Mouse (Mus musculus) kidney, embryonic 14.5 days (tissue): Measurements from ENCODE around the gene Klhl5. TPM values are rescaled to one million over a fixed set of nuclear protein-coding genes. Genes with fewer than 3 reads are reported as not detected.

Source experiments
- ATAC-seq: fragments of 200-750 bp; cut with Nextera tagmentation; 2 replicates; pipeline ENCODE4 v1.8.0; 2017; ENCODE audit warnings: moderate number of reproducible peaks, mild to moderate bottlenecking, moderate TSS enrichment, moderate library complexity; ENCODE audit not compliant: low FRiP score, low TSS enrichment
- H3K27ac ChIP-seq: fragments of 300-500 bp; sonication (generic); 2 replicates; pipeline ENCODE4 v1.5.1; 2014; ENCODE audit warnings: low read depth, mild to moderate bottlenecking, low read length, moderate library complexity, mixed read lengths
- H3K27me3 ChIP-seq: fragments of 300-500 bp; sonication (generic); 2 replicates; pipeline ENCODE4 v1.6.1; 2014; ENCODE audit warnings: mild to moderate bottlenecking, low read length; ENCODE audit not compliant: control insufficient read depth, insufficient read depth
- H3K36me3 ChIP-seq: fragments of 300-500 bp; sonication (generic); 2 replicates; pipeline ENCODE4 v1.6.1; 2014; ENCODE audit warnings: low read length, mixed read lengths; ENCODE audit not compliant: control insufficient read depth, insufficient read depth
- H3K4me1 ChIP-seq: fragments of 300-500 bp; sonication (generic); 2 replicates; pipeline ENCODE4 v1.6.1; 2014; ENCODE audit warnings: low read length, mixed read lengths; ENCODE audit not compliant: control insufficient read depth, insufficient read depth
- H3K4me2 ChIP-seq: fragments of 300-500 bp; sonication (generic); replicated peaks from 2 replicates; pipeline ENCODE4 v1.6.1; 2014; ENCODE audit warnings: low read depth, mild to moderate bottlenecking, low read length
- H3K4me3 ChIP-seq: fragments of 300-500 bp; sonication (generic); 2 replicates; pipeline ENCODE4 v1.5.1; 2014; ENCODE audit warnings: mild to moderate bottlenecking, low read length
- H3K9ac ChIP-seq: fragments of 300-500 bp; sonication (generic); 2 replicates; pipeline ENCODE4 v1.6.1; 2014; ENCODE audit warnings: low read depth, mild to moderate bottlenecking, low read length, moderate library complexity
- H3K9me3 ChIP-seq: fragments of 300-500 bp; sonication (generic); 2 replicates; pipeline ENCODE4 v1.6.1; 2016; ENCODE audit warnings: low read length; ENCODE audit not compliant: control insufficient read depth
- WGBS: fragments of 180-500 bp; shearing (Covaris S2); extraction: QIAGEN DNeasy Blood & Tissue Kit; methylation state at CpG from one replicate; pipeline ENCODE4 v1.1.7; 2014; 5-methylcytosine and 5-hydroxymethylcytosine counted together
- polyA plus RNA-seq: library from polyadenylated mRNA; unstranded; fragments of >200 nt; fragmentation: Nextera tagmentation; extraction: Ambion mirVana; gene quantifications from 2 replicates; pipeline ENCODE4 v1.2.1, GENCODE M21; 2014

Gene Klhl5
- 16.1 and 22.4 TPM in 2 replicates for polyA plus RNA-seq

DNA sequence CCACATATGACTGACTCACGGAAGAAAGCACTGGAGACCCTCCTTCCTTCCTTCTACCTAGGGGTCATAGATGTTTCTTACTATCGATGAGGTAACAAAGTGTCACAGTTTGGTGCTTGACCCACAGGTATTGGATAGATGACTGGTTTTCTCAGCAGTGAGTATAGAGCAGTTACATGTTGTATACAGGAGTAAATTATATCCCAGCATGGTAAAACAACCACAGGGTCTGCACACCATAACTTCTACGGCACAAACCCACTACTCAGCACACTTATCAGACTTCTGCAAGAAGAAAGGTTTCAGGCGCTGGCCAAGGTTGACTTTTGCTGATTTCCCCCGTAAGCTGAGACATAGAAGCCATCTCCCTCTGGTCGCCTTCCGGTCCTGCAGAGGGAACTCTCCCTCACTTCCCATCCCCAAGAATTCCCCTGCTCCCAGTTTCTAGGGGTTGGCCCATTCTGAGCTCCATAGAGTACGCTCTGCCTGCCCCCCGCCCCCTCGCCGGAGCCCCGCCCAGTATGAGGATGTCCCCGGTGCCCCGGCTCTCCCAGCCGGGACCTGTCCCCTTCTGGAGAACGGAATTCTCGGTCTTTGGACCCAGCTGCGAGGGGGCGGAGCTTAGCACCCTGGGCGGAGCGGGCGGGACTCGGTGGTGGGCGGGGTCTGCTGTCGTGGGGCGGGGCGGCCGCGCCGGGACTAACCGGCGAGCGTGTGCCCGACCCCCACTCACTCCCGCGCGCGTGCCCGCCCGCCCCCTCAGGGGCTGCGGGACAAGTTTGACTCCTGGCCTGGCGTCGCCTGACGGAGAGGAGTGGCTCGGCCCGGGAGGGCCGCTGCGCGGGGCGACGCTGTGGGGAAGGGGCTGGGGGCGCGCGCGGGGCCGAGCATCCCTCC lies at the start of gene Klhl5:
Gene Klhl5 (plus strand): TSS at position 664 of the 897 bp plus-strand sequence.
- Histone ChIP-seq H3K4me2 (peak within 1 kb of the TSS; percentile 54), H3K4me1 (0 out of 2 replicates have a peak, but pooled peaks cover 3% of the 10 kb centered on the region), H3K9me3 (no peaks in the 10 kb centered on the region), H3K27ac (peak within 1 kb of the TSS; percentile 81), H3K4me3 (peak within 1 kb of the TSS; percentile 73), H3K27me3 (no peaks in the 10 kb centered on the region), H3K36me3 (no peaks in the 10 kb centered on the region), H3K9ac (peak within 1 kb of the TSS; percentile 92)
- 6% methylated on average over 27 of the region's 56 CpGs for WGBS
- ATAC-seq, result peak; percentile 98

DNA sequence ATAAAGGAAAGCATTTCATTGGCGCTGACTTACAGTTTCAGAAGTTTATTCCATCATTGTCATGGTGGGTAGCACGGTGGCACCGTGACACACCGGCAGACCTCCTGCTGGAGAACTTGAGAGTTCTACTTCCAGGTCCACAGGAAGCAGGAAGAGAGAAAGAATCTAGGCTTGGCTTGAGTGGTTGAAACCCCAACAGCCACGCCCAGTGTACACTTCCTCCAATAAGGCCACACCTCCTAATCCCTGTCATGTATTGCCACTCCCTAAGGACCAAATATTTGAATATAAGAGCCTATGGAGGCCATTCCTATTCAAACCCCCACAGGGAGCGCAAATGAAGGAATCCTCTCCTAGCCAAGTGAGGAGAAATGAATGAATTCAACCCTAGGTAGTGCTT lies 49.7 kb upstream of the Klhl5 start:
- Histone ChIP-seq H3K27ac (no peak overlapping the region), H3K27me3 (no peaks in the 10 kb centered on the region), H3K9ac (no peak overlapping the region), H3K36me3 (no peaks in the 10 kb centered on the region), H3K4me3 (no peak overlapping the region), H3K9me3 (no peaks in the 10 kb centered on the region), H3K4me2 (no peak overlapping the region), H3K4me1 (no peaks in the 10 kb centered on the region)
- 95% methylated on average over 6 of the region's 6 CpGs for WGBS
- no peak for ATAC-seq

DNA sequence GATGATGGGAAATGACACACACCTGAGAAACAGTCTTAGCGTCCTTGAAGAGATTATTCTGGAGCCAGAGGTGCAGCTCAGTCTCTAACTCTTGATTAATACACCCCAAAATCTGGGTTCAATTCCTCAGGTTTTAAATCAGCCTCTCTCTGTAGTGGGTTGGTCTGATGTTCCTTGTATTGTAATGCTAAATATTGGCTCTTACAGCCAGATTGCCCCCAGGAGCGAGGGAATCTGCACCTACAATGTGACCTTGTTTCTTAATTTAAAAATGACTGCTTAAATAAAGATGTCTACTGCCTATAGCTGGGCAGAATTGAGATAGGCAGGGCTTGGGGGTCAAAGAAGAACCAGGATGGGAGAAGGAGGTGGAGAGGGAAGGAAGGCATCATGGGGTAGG lies 47.5 kb upstream of the Klhl5 start:
- no peak for ATAC-seq
- Histone ChIP-seq H3K4me1 (no peaks in the 10 kb centered on the region), H3K27me3 (no peaks in the 10 kb centered on the region), H3K9me3 (no peaks in the 10 kb centered on the region), H3K9ac (no peak overlapping the region), H3K36me3 (no peaks in the 10 kb centered on the region), H3K27ac (no peak overlapping the region), H3K4me3 (no peak overlapping the region), H3K4me2 (no peak overlapping the region)
- WGBS, result 69% methylated on average over 2 of the region's 2 CpGs

DNA sequence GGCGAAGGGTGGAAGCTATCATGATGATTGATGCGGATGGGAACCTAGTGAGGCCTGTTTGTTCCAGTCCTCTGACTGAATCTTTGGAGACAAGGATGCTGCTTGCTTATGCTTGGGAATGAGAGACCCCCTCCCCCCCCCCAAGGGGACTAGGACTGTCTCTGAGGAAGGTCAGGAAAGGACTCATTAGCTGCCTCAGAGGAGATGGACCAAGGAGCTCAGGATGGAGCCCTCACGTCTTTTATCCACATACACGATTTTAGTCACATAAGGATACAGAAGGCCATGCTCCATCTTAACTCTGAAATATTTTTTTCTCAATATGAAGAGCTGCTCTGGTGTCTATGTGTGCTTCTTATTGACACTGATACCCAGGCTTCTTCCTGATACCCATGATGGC lies 45.1 kb upstream of the Klhl5 start:
- H3K4me3 ChIP-seq, result no peak overlapping the region
- H3K4me2 ChIP-seq, result no peak overlapping the region
- H3K36me3 ChIP-seq, result no peaks in the 10 kb centered on the region
- H3K9ac ChIP-seq, result no peak overlapping the region
- no peaks in the 10 kb centered on the region for H3K27me3 ChIP-seq
- H3K9me3 ChIP-seq, result no peaks in the 10 kb centered on the region
- 93% methylated on average over 4 of the region's 4 CpGs for WGBS
- H3K4me1 ChIP-seq, result no peaks in the 10 kb centered on the region
- no peak for ATAC-seq
- H3K27ac ChIP-seq, result no peak overlapping the region

GRCm38 (mm10) chr5:65063266-65063665 lies 44.1 kb upstream of the Klhl5 start:
- H3K4me3 ChIP-seq, result no peak overlapping the region
- H3K36me3 ChIP-seq, result no peaks in the 10 kb centered on the region
- no peaks in the 10 kb centered on the region for H3K4me1 ChIP-seq
- H3K27me3 ChIP-seq, result no peaks in the 10 kb centered on the region
- no peaks in the 10 kb centered on the region for H3K9me3 ChIP-seq
- whole genome bisulfite sequencing, result 94% methylated on average over 2 of the region's 2 CpGs
- H3K4me2 ChIP-seq, result no peak overlapping the region
- ATAC-seq, result no peak
- H3K27ac ChIP-seq, result no peak overlapping the region
- H3K9ac ChIP-seq, result no peak overlapping the region

DNA sequence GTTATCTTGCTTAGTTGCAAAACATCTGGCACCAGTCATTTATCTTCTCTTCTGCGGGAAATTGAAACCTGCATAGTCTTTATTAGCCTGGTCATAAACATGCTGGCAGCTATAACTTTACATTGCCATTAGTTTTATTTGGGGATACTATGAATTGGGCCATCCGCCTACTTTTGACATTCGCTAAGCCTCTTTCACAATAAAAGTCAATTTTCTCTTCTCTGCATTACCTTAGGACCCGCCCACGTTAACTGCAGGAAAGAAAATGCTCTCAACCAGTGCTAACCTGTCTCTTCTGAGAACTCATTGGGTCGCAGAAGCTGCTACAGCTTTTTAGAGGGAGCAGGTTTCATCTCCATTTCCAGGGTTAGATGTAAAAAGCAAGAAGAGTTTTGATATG lies 39.2 kb upstream of the Klhl5 start:
- no peak overlapping the region for H3K4me3 ChIP-seq
- no peaks in the 10 kb centered on the region for H3K9me3 ChIP-seq
- no peak overlapping the region for H3K27ac ChIP-seq
- ATAC-seq, result no peak
- no peaks in the 10 kb centered on the region for H3K4me1 ChIP-seq
- H3K27me3 ChIP-seq, result no peaks in the 10 kb centered on the region
- H3K9ac ChIP-seq, result no peak overlapping the region
- 51% methylated on average over 6 of the region's 6 CpGs for whole genome bisulfite sequencing
- no peak overlapping the region for H3K4me2 ChIP-seq
- H3K36me3 ChIP-seq, result no peaks in the 10 kb centered on the region

GRCm38 (mm10) chr5:65069872-65070271 lies 37.5 kb upstream of the Klhl5 start:
- Histone ChIP-seq H3K36me3 (no peaks in the 10 kb centered on the region), H3K9ac (no peak overlapping the region), H3K27me3 (no peaks in the 10 kb centered on the region), H3K9me3 (no peaks in the 10 kb centered on the region), H3K4me2 (no peak overlapping the region), H3K4me1 (no peaks in the 10 kb centered on the region), H3K27ac (no peak overlapping the region), H3K4me3 (no peak overlapping the region)
- 60% methylated on average over 11 of the region's 11 CpGs for WGBS
- ATAC-seq, result no peak

DNA sequence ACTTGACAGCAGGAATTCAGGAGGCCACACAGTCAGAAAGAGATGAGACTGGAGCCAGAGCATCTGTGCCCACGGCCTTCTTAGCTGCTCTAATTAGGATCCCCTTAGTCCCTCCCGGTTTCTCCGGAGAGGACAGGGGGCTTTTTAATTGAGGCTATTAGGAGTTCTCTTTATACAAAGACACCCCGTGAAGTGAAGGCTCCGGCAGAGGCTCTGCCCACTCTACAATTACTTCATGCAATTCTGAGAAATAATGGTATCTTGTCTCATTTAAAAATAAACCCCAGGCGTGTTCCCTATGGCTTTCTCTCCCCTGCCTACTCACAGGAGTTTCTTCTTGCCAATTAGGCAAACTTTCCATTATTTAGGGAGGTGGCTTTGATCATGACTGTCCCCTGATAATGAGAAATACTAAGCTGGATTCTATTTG lies 35.6 kb upstream of the Klhl5 start:
- no peak for ATAC-seq
- Histone ChIP-seq H3K9ac (no peak overlapping the region), H3K27ac (no peak overlapping the region), H3K9me3 (no peaks in the 10 kb centered on the region), H3K4me3 (no peak overlapping the region), H3K4me1 (no peaks in the 10 kb centered on the region), H3K27me3 (no peaks in the 10 kb centered on the region), H3K36me3 (no peaks in the 10 kb centered on the region), H3K4me2 (no peak overlapping the region)
- 35% methylated on average over 6 of the region's 6 CpGs for WGBS

DNA sequence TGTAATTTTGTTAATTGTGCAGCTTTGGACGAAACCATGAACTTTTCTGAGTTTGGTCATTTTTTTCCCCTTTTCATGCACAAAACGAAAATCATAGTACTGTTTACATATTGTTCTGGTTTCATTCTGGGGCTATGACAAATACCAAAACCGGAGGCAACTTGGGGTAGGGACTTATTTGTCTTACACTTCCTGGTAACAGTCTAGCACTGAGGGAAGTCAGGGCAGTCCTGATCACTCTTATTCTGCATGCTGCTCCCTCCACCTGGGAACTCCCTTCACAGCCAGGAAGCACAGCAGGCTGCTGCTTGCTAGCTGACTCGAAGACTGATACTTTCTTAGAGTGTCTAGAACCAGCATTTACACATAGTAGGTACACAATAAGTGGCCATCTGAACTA lies 34.1 kb upstream of the Klhl5 start:
- H3K27ac ChIP-seq, result no peak overlapping the region
- 69% methylated on average over 4 of the region's 4 CpGs for WGBS
- no peak for ATAC-seq
- no peak overlapping the region for H3K9ac ChIP-seq
- no peak overlapping the region for H3K4me2 ChIP-seq
- H3K27me3 ChIP-seq, result no peaks in the 10 kb centered on the region
- H3K4me1 ChIP-seq, result no peaks in the 10 kb centered on the region
- no peaks in the 10 kb centered on the region for H3K9me3 ChIP-seq
- no peaks in the 10 kb centered on the region for H3K36me3 ChIP-seq
- no peak overlapping the region for H3K4me3 ChIP-seq
